Mouse (Mus musculus): Measurements from ENCODE around the gene Rnf157.
"Not testable (repeated sequence)": the region's sequence is repeated elsewhere in the genome, so short reads cannot be mapped to it uniquely, and the experiment has no call there.

The Rnf157 gene

GRCm38 (mm10) chr11:116433356-116434286 is 20.8 kb upstream of the Rnf157 start, which contains the start of gene Ubald2:
Gene Ubald2, plus strand, starts transcription at chr11:116434094.
- peak; percentile 99 to 100 for DNase-seq

- DNase-seq = no peak
Observed at GRCm38 (mm10) chr11:116432593-116433355, 19.9 kb upstream of the Rnf157 start.

GRCm38 (mm10) chr11:116432127-116432526 is 19.3 kb upstream of the Rnf157 start:
- DNase-seq = no peak

GRCm38 (mm10) chr11:116431428-116432077 is 18.7 kb upstream of the Rnf157 start:
- DNase-seq = no peak

GRCm38 (mm10) chr11:116430723-116431427 is 18.0 kb upstream of the Rnf157 start:
- DNase-seq = no peak

- DNase-seq = no peak
Observed at GRCm38 (mm10) chr11:116429862-116430613, 17.2 kb upstream of the Rnf157 start.

GRCm38 (mm10) chr11:116428872-116429859 is 16.3 kb upstream of the Rnf157 start:
- DNase-seq = no peak

- DNase-seq = no peak
Observed at GRCm38 (mm10) chr11:116426852-116427575, 14.2 kb upstream of the Rnf157 start.

- DNase-seq = not testable (repeated sequence)
Observed at GRCm38 (mm10) chr11:116426328-116426727, 13.5 kb upstream of the Rnf157 start.

GRCm38 (mm10) chr11:116424621-116425407 is 12.0 kb upstream of the Rnf157 start:
- no peak for DNase-seq

- peak; percentile 21 to 53 for DNase-seq
Observed at GRCm38 (mm10) chr11:116423782-116424620, 11.2 kb upstream of the Rnf157 start.

- no peak for DNase-seq
Observed at GRCm38 (mm10) chr11:116423214-116423613, 10.4 kb upstream of the Rnf157 start.

- DNase-seq = no peak
Observed at GRCm38 (mm10) chr11:116422562-116422961, 9.7 kb upstream of the Rnf157 start.

GRCm38 (mm10) chr11:116421102-116421501 is 8.3 kb upstream of the Rnf157 start:
- DNase-seq = no peak

- DNase-seq = no peak
Observed at GRCm38 (mm10) chr11:116418841-116419462, 6.1 kb upstream of the Rnf157 start.

- peak in 1 of 2 experiments; percentile 47 for DNase-seq
Observed at GRCm38 (mm10) chr11:116418194-116418840, 5.5 kb upstream of the Rnf157 start.

GRCm38 (mm10) chr11:116417054-116417453 is 4.2 kb upstream of the Rnf157 start:
- DNase-seq = no peak
